Mouse (Mus musculus) limb, embryonic 14.5 days (tissue): ENCODE measurements at regions not wholly inside any gene's neighbourhood (a gene's known extent, or its start where the extent isn't known, plus 50 kb on each side); places are given as distances from the start of the nearest gene placed in this dataset.

Experiments used
- ATAC-seq: fragments of 200-750 bp; cut with Nextera tagmentation; 2 replicates; pipeline ENCODE4 v1.8.0; 2017; ENCODE audit warnings: low read depth, moderate number of reproducible peaks, moderate TSS enrichment; ENCODE audit not compliant: low FRiP score
- DNase-seq: peaks from one replicate; pipeline ENCODE4 v3.0.0-alpha.2; 2015; ENCODE audit warnings: low spot score
- H3K27ac ChIP-seq: fragments of 300-500 bp; sonication (generic); replicated peaks from 2 replicates; pipeline ENCODE4 v1.5.1; 2014; ENCODE audit warnings: low read depth, mild to moderate bottlenecking, low read length, moderate library complexity, mixed read lengths
- H3K27me3 ChIP-seq: fragments of 300-500 bp; sonication (generic); 2 replicates; pipeline ENCODE4 v1.6.1; 2014; ENCODE audit warnings: low read length, mixed read lengths; ENCODE audit not compliant: control insufficient read depth, insufficient read depth
- H3K36me3 ChIP-seq: fragments of 300-500 bp; sonication (generic); 2 replicates; pipeline ENCODE4 v1.6.1; 2014; ENCODE audit warnings: mild to moderate bottlenecking, low read length, moderate library complexity, mixed read lengths; ENCODE audit not compliant: control insufficient read depth, insufficient read depth
- H3K4me1 ChIP-seq: fragments of 300-500 bp; sonication (generic); 2 replicates; pipeline ENCODE4 v1.6.1; 2014; ENCODE audit warnings: antibody characterized with exemption, low read length, mixed read lengths; ENCODE audit not compliant: control insufficient read depth, insufficient read depth
- H3K4me2 ChIP-seq: fragments of 300-500 bp; sonication (generic); replicated peaks from 2 replicates; pipeline ENCODE4 v1.6.1; 2014; ENCODE audit warnings: low read depth, mild to moderate bottlenecking, low read length, moderate library complexity; ENCODE audit not compliant: severe bottlenecking
- H3K4me3 ChIP-seq: fragments of 300-500 bp; sonication (generic); replicated peaks from 2 replicates; pipeline ENCODE4 v1.5.1; 2014; ENCODE audit warnings: low read length
- H3K9ac ChIP-seq: fragments of 300-500 bp; sonication (generic); 2 replicates; pipeline ENCODE4 v1.6.1; 2014; ENCODE audit warnings: mild to moderate bottlenecking, low read depth, low read length, moderate library complexity; ENCODE audit not compliant: severe bottlenecking
- H3K9me3 ChIP-seq: fragments of 300-500 bp; sonication (generic); 2 replicates; pipeline ENCODE4 v1.6.1; 2016; ENCODE audit warnings: low read length; ENCODE audit not compliant: control insufficient read depth
- POLR2A ChIP-seq: fragments of 200-500 bp; IDR thresholded peaks from 2 replicates; pipeline ENCODE4 v1.8.0; 2012; ENCODE audit warnings: inconsistent platforms, mild to moderate bottlenecking, moderate library complexity, borderline replicate concordance; ENCODE audit not compliant: insufficient read depth, insufficient read length; ENCODE audit errors: extremely low read depth
- WGBS: fragments of 180-500 bp; shearing (Covaris S2); extraction: QIAGEN DNeasy Blood & Tissue Kit; methylation state at CpG from one replicate; pipeline ENCODE4 v1.1.7; 2014; 5-methylcytosine and 5-hydroxymethylcytosine counted together

GRCm38 (mm10) chr7:73143902-73144301, 231.4 kb upstream of the Rgma start:
- Histone ChIP-seq H3K4me3 (no peak overlapping the region), H3K36me3 (no peaks in the 10 kb centered on the region), H3K4me1 (peaks cover 35% of the 10 kb centered on the region), H3K4me2 (no peak overlapping the region), H3K9me3 (no peaks in the 10 kb centered on the region), H3K27ac (no peak overlapping the region), H3K9ac (no peak overlapping the region), H3K27me3 (no peaks in the 10 kb centered on the region)
- ATAC-seq (no peak), DNase-seq (no peak)
- 62% methylated on average over 11 of the region's 11 CpGs for WGBS
- TF ChIP-seq POLR2A = no peak

- no peak for TF ChIP-seq POLR2A
- no peaks in the 10 kb centered on the region for H3K9me3 ChIP-seq
- DNase-seq (no peak), ATAC-seq (no peak)
- 19% methylated on average over 4 of the region's 4 CpGs for WGBS
- no peak overlapping the region for H3K9ac ChIP-seq
- no peak overlapping the region for H3K27ac ChIP-seq
- H3K27me3 ChIP-seq = no peaks in the 10 kb centered on the region
- H3K4me3 ChIP-seq = no peak overlapping the region
- H3K4me1 ChIP-seq = peaks cover 31% of the 10 kb centered on the region
- H3K4me2 ChIP-seq = no peak overlapping the region
- H3K36me3 ChIP-seq = no peaks in the 10 kb centered on the region
Measured at GRCm38 (mm10) chr7:73144846-73145245, 230.5 kb upstream of the Rgma start.

- H3K36me3 ChIP-seq = no peaks in the 10 kb centered on the region
- no peak overlapping the region for H3K4me2 ChIP-seq
- ATAC-seq (no peak), DNase-seq (no peak)
- no peak overlapping the region for H3K27ac ChIP-seq
- no peaks in the 10 kb centered on the region for H3K27me3 ChIP-seq
- no peak for TF ChIP-seq POLR2A
- H3K4me3 ChIP-seq = no peak overlapping the region
- H3K4me1 ChIP-seq = peaks cover 29% of the 10 kb centered on the region
- H3K9ac ChIP-seq = no peak overlapping the region
- no peaks in the 10 kb centered on the region for H3K9me3 ChIP-seq
Measured at GRCm38 (mm10) chr7:73147251-73147650, 228.1 kb upstream of the Rgma start.

GRCm38 (mm10) chr7:73150436-73150835, 224.9 kb upstream of the Rgma start:
- Histone ChIP-seq H3K9ac (no peak overlapping the region), H3K4me1 (peaks cover 27% of the 10 kb centered on the region), H3K27ac (no peak overlapping the region), H3K9me3 (no peaks in the 10 kb centered on the region), H3K4me3 (no peak overlapping the region), H3K27me3 (no peaks in the 10 kb centered on the region), H3K36me3 (no peaks in the 10 kb centered on the region), H3K4me2 (no peak overlapping the region)
- ATAC-seq (no peak), DNase-seq (no peak)
- WGBS = 46% methylated on average over 7 of the region's 7 CpGs
- TF ChIP-seq POLR2A = no peak

- DNase-seq = peak; percentile 10
- Histone ChIP-seq H3K4me3 (no peak overlapping the region), H3K4me2 (no peak overlapping the region), H3K36me3 (no peaks in the 10 kb centered on the region), H3K27me3 (no peaks in the 10 kb centered on the region), H3K9ac (no peak overlapping the region), H3K27ac (no peak overlapping the region), H3K4me1 (peaks cover 30% of the 10 kb centered on the region), H3K9me3 (no peaks in the 10 kb centered on the region)
- WGBS = 30% methylated on average over 14 of the region's 15 CpGs
- ATAC-seq = no peak
- TF ChIP-seq POLR2A = no peak
Measured at GRCm38 (mm10) chr7:73151586-73152467, 223.5 kb upstream of the Rgma start.
